Mouse (Mus musculus) heart, embryonic 12.5 days (tissue): Measurements from ENCODE around the gene Tmem143. TPM values are rescaled to one million over a fixed set of nuclear protein-coding genes. Genes with fewer than 3 reads are reported as not detected.
"Not testable (repeated sequence)": the region's sequence is repeated elsewhere in the genome, so short reads cannot be mapped to it uniquely, and the experiment has no call there.

Experiments
- ATAC-seq: fragments of 200-750 bp; cut with Nextera tagmentation; 2 replicates; pipeline ENCODE4 v1.8.0; 2017; ENCODE audit warnings: moderate TSS enrichment, moderate library complexity; ENCODE audit not compliant: insufficient number of reproducible peaks, low FRiP score
- H3K27ac ChIP-seq: fragments of 300-500 bp; sonication (generic); 2 replicates; pipeline ENCODE4 v1.5.1; 2016; ENCODE audit warnings: mild to moderate bottlenecking, moderate library complexity; ENCODE audit not compliant: poor library complexity, severe bottlenecking
- H3K27me3 ChIP-seq: fragments of 300-500 bp; sonication (generic); replicated peaks from 2 replicates; pipeline ENCODE4 v1.6.1; 2016; ENCODE audit warnings: mild to moderate bottlenecking, moderate library complexity
- H3K36me3 ChIP-seq: fragments of 300-500 bp; sonication (generic); 2 replicates; pipeline ENCODE4 v1.6.1; 2016; ENCODE audit warnings: mild to moderate bottlenecking, moderate library complexity
- H3K4me1 ChIP-seq: fragments of 300-500 bp; sonication (generic); replicated peaks from 2 replicates; pipeline ENCODE4 v1.6.1; 2016; ENCODE audit warnings: mild to moderate bottlenecking
- H3K4me2 ChIP-seq: fragments of 300-500 bp; sonication (generic); 2 replicates; pipeline ENCODE4 v1.6.1; 2016; ENCODE audit warnings: mild to moderate bottlenecking, moderate library complexity
- H3K4me3 ChIP-seq: fragments of 300-500 bp; sonication (generic); 2 replicates; pipeline ENCODE4 v1.5.1; 2016; ENCODE audit warnings: mild to moderate bottlenecking
- H3K9ac ChIP-seq: fragments of 300-500 bp; sonication (generic); 2 replicates; pipeline ENCODE4 v1.6.1; 2016; ENCODE audit warnings: mild to moderate bottlenecking, moderate library complexity
- H3K9me3 ChIP-seq: fragments of 300-500 bp; sonication (generic); replicated peaks from 2 replicates; pipeline ENCODE4 v1.6.1; 2016; ENCODE audit warnings: mild to moderate bottlenecking, moderate library complexity
- whole genome bisulfite sequencing: fragments of 180-500 bp; shearing (Covaris S2); methylation state at CpG from one replicate; pipeline ENCODE4 v1.1.7; 2016; 5-methylcytosine and 5-hydroxymethylcytosine counted together
- polyA plus RNA-seq: library from polyadenylated mRNA; unstranded; fragments of >200 nt; fragmentation: Nextera tagmentation; extraction: Ambion mirVana; gene quantifications from 2 replicates; pipeline ENCODE4 v1.2.1, GENCODE M21; 2016

Tmem143 gene
- polyA plus RNA-seq, 1 experiment from 2014 or later = 5.8 TPM

DNA sequence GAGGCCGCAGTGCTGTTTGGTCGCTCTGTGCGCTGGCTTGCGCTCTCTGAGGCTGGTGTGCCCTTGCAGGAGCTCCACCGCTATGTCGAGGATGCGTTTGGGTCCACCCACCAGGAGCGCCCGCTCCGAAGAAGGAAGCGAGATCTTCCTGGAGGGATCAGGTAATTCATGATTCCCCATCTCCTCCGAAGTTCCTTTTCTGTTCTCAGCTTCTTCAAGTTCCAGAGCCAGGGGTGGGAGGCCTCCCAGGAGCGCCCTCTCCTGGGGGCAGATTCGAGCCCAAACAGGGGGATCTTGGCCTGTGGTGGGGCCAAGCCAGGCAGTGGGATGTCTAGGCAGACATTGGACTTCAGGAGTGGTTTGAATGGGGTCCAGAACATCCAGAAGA is 27.7 kb downstream of the Tmem143 start:
- H3K4me3 ChIP-seq = peak overlapping the region; percentile 51
- H3K4me1 ChIP-seq = peaks cover 36% of the 10 kb centered on the region
- peaks cover 16% of the 10 kb centered on the region for H3K9me3 ChIP-seq
- no peak for ATAC-seq
- peak overlapping the region; percentile 64 for H3K9ac ChIP-seq
- H3K27me3 ChIP-seq = peaks cover 25% of the 10 kb centered on the region
- H3K27ac ChIP-seq = peak overlapping the region; percentile 90; the same call in 1 of the 2 replicates
- H3K36me3 ChIP-seq = no peaks in the 10 kb centered on the region
- WGBS = 8% methylated on average over 14 of the region's 14 CpGs
- H3K4me2 ChIP-seq = peak overlapping the region; percentile 71

DNA sequence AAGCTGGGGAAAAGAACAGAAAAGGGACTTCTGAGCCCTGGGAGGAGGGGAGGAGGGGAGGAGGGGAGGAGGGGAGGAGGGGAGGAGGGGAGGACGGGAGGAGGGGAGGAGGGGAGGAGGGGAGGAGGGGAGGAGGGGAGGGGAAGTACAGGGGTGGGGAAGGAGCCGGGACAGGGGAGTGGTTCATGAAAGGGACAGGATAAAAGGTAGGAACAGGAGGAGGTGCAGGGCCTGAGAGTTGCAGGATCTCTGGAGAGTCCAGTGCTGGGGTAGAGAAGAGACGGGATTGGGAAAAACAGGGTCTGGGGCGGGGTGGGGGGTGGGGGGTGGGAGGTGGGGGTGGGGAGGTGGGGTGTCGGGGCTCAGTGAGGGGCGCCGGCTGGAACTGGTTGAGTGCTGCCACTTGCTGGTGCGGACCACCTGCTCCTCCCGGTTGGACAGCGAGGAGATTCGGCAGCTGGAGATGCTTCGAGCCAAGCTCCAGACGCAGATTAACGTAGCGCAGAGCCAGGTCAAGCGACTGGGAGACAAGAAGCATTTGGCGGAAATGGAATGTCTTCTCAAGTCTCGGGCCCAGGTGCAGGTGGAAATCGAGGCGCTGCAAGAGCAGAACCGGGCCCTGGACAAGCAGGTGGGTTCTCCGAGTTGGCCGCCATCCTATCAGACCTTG is 32.0 kb downstream of the Tmem143 start:
- H3K4me2 ChIP-seq = peak overlapping the region; percentile 17; the same call in 1 of the 2 replicates
- 11% methylated on average over 17 of the region's 23 CpGs for WGBS

DNA sequence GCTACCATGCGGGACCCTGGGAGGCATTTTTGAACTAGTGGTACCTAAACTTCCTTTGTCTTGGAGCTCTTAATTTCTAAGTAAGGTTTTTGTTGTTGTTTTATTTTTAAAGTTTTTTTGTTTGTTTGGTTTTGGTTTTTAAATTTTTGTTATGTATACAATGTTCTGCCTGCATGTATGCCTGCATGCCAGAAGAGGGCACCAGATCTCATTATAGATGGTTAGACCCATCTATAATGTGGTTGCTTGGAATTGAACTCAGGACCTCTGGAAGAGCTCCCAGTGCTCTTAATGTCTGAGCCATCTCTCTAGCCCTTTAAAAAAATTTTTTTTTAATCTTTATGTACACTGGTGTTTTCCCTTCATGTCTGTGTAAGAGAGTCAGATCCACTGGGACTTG is 32.9 kb downstream of the Tmem143 start:
- no peak overlapping the region for H3K4me3 ChIP-seq
- 86% methylated on average over 1 of the region's 1 CpGs for WGBS
- H3K9ac ChIP-seq = no peak overlapping the region
- no peak for ATAC-seq
- H3K4me1 ChIP-seq = peaks cover 1% of the 10 kb centered on the region
- H3K4me2 ChIP-seq = no peak overlapping the region
- H3K9me3 ChIP-seq = peaks cover 28% of the 10 kb centered on the region
- peaks cover 7% of the 10 kb centered on the region; the same call in 1 of the 2 replicates for H3K36me3 ChIP-seq
- H3K27me3 ChIP-seq = peaks cover 27% of the 10 kb centered on the region
- H3K27ac ChIP-seq = no peak overlapping the region

More for the DNA sequence above, 32.0 kb downstream of the Tmem143 start:
- Histone ChIP-seq H3K9ac (no peak overlapping the region), H3K36me3 (peaks cover 7% of the 10 kb centered on the region; the same call in 1 of the 2 replicates), H3K9me3 (peaks cover 28% of the 10 kb centered on the region), H3K27ac (no peak overlapping the region), H3K4me3 (no peak overlapping the region), H3K4me1 (peaks cover 9% of the 10 kb centered on the region), H3K27me3 (peaks cover 27% of the 10 kb centered on the region)
- no peak for ATAC-seq

DNA sequence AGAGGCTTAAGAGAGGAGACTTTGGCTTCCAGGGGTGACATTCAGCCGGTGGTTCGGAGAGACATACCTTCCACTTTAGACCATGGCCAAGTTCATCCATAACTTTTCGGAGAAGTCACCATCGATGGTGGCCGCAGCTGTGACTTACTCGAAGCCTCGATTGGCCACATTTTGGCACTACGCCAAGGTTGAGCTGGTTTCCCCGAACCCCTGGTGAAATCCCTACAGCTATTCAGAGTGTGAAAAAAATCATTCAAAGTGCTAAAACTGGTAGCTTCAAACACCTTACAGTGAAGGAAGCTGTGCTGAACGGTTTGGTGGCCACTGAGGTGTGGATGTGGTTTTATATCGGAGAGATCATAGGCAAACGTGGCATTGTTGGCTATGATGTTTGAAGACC is 37.0 kb downstream of the Tmem143 start:
- ATAC-seq, H3K4me1 ChIP-seq, H3K4me3 ChIP-seq, H3K36me3 ChIP-seq, H3K9ac ChIP-seq, H3K4me2 ChIP-seq, H3K27ac ChIP-seq, H3K27me3 ChIP-seq: not testable (repeated sequence)
- H3K9me3 ChIP-seq = peaks cover 12% of the 10 kb centered on the region; the same call in 1 of the 2 replicates
- 87% methylated on average over 12 of the region's 12 CpGs for WGBS

DNA sequence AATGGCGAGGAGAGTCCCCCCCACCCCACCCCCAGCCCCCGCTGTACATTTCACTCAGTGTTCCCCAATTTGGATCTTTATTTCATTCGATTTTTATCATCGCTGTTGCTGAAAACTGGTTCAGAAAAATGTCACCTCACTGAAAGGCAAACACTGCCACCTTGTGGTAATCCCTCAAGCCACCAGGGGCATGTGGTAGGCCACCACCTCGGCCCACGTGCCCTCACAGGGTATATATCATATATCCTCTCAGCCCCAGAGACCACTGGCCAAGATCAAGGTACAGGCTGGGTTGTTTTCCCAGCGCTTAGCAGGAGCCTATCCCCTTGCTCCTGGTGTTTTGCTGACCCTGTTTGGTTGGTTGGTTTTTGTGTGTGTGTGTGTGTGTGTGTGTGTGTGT is 38.4 kb downstream of the Tmem143 start:
- Histone ChIP-seq H3K36me3 (peaks cover 7% of the 10 kb centered on the region; the same call in 1 of the 2 replicates), H3K27ac (no peak overlapping the region), H3K4me2 (no peak overlapping the region), H3K9me3 (peaks cover 12% of the 10 kb centered on the region; the same call in 1 of the 2 replicates), H3K9ac (0 out of 2 replicates have a peak overlapping the region, but pooled peaks have one; percentile 19), H3K4me3 (no peak overlapping the region), H3K27me3 (no peaks in the 10 kb centered on the region), H3K4me1 (peaks cover 6% of the 10 kb centered on the region; the same call in 1 of the 2 replicates)
- 28% methylated on average over 7 of the region's 7 CpGs for WGBS
- ATAC-seq = no peak

DNA sequence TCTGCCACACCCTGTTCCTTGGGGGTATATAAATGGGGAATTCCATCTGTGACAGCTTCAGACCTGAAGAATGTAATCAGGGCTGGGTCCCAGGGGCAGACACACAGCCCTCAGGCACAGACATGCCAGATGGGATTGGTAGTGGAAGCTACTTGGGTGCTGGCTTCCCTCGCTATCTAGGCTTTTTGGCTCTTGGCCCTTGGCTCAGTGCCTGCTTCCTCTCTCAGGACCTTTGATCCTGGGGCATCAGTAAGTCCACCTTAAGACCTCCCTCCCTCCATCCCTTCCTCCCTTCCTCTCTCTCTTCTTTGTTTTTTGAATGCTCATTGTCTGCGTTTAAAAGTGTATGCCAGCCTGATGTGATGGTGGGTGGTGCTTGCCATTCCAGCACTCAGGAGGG is 43.1 kb downstream of the Tmem143 start:
- Histone ChIP-seq H3K4me3 (no peak overlapping the region), H3K27ac (no peak overlapping the region), H3K36me3 (no peaks in the 10 kb centered on the region; the same call in 1 of the 2 replicates), H3K27me3 (no peaks in the 10 kb centered on the region), H3K4me1 (peaks cover 6% of the 10 kb centered on the region; the same call in 1 of the 2 replicates), H3K9ac (no peak overlapping the region), H3K9me3 (no peaks in the 10 kb centered on the region), H3K4me2 (no peak overlapping the region)
- WGBS = 34% methylated on average over 2 of the region's 2 CpGs
- no peak for ATAC-seq

DNA sequence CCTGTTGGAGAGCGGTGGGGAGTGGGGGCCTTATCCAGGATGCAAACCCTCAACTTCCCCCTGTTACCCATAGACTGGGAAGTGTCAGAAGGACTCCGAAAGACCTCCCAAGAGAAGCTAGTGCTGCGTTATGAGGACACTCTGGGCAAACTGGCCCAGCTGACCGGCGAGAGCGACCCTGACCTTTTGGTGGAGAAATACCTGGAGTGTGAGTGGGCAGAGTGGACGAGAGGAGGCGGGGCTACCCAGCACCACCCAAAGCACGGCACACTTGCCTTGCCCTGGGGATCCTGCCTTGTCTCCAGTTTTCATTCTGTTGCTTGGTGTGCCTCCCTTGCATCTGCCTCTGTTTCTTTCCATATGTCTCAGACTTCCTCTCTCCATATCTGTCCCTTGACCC is 45.2 kb downstream of the Tmem143 start:
- Histone ChIP-seq H3K4me3 (no peak overlapping the region), H3K9ac (no peak overlapping the region), H3K4me1 (peaks cover 6% of the 10 kb centered on the region; the same call in 1 of the 2 replicates), H3K4me2 (no peak overlapping the region), H3K27me3 (no peaks in the 10 kb centered on the region), H3K36me3 (no peaks in the 10 kb centered on the region; the same call in 1 of the 2 replicates), H3K27ac (no peak overlapping the region), H3K9me3 (no peaks in the 10 kb centered on the region)
- no peak for ATAC-seq
- 76% methylated on average over 9 of the region's 9 CpGs for WGBS

DNA sequence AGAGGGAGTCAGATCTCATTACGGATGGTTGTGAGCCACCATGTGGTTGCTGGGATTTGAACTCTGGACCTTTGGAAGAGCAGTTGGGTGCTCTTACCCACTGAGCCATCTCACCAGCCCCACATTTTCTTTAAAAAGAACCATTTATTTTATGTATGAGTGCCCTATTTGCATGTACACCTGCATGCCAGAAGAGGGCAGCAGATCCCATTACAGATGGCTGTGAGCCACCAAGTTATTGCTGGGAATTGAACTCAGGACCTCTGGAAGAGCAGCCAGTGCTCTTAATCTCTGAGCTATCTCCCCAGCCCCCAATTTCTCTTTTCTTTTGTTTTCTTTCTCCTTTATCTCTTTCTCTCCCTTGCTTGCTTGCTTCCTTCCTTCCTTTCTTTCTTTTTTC is 46.5 kb downstream of the Tmem143 start:
- H3K9me3 ChIP-seq = not testable (repeated sequence)

DNA sequence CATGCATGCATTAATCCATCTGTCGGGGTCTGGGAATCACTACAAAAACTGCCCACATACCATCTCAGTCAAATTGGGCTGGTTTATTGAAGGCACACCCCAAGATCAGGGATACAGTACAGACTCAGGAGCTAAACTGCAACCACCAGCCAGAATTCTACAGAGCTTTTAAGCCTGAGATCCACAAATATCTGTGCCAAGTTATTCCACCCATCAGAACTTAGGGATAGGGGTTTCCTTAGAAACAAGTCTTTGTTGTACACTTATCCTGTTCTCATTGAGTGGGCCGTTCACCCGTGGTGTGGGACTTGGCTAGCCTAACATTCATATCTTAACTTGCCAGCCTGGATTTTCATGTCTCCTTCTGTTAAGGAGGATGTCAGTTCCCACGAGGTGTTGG is 52.3 kb downstream of the Tmem143 start:
- Histone ChIP-seq H3K4me3 (no peak overlapping the region), H3K9ac (no peak overlapping the region), H3K36me3 (no peaks in the 10 kb centered on the region; the same call in 1 of the 2 replicates), H3K27ac (no peak overlapping the region), H3K4me2 (no peak overlapping the region), H3K27me3 (peaks cover 3% of the 10 kb centered on the region; the same call in 1 of the 2 replicates), H3K4me1 (no peaks in the 10 kb centered on the region), H3K9me3 (no peaks in the 10 kb centered on the region)
- no peak for ATAC-seq
- WGBS = 71% methylated on average over 4 of the region's 4 CpGs

More for the DNA sequence above, 46.5 kb downstream of the Tmem143 start:
- not testable (repeated sequence) for H3K4me2 ChIP-seq, H3K4me1 ChIP-seq, H3K4me3 ChIP-seq, H3K27me3 ChIP-seq, H3K36me3 ChIP-seq, ATAC-seq, H3K27ac ChIP-seq, H3K9ac ChIP-seq
- 70% methylated on average over 1 of the region's 1 CpGs for WGBS

DNA sequence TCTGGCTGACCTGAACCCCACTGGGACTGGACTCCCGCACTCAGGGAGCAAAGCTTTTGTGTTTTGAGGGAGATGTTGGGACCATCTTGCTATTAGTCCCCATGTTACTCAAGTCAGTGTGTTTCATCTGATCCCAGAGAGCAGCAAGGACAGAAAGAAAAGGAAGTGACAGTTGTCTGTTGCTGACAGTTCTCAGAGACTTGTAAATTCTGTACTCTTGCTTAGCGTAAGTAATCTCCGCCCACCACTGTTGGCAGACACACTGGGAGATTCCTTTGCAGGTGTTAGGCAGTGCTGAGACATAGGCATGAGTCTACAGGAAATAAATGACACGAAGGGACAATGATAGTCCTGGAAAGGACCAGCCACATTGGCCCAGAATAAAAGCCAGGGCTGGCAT is 59.9 kb downstream of the Tmem143 start:
- H3K4me3 ChIP-seq = no peak overlapping the region
- no peak overlapping the region for H3K9ac ChIP-seq
- no peaks in the 10 kb centered on the region for H3K4me1 ChIP-seq
- H3K4me2 ChIP-seq = no peak overlapping the region
- peaks cover 6% of the 10 kb centered on the region; the same call in 1 of the 2 replicates for H3K27me3 ChIP-seq
- H3K36me3 ChIP-seq = no peaks in the 10 kb centered on the region
- WGBS = 54% methylated on average over 4 of the region's 4 CpGs
- H3K9me3 ChIP-seq = no peaks in the 10 kb centered on the region
- ATAC-seq = no peak
- no peak overlapping the region for H3K27ac ChIP-seq
